Mouse (Mus musculus): ENCODE results near the gene Eml1.

The Eml1 gene

DNA sequence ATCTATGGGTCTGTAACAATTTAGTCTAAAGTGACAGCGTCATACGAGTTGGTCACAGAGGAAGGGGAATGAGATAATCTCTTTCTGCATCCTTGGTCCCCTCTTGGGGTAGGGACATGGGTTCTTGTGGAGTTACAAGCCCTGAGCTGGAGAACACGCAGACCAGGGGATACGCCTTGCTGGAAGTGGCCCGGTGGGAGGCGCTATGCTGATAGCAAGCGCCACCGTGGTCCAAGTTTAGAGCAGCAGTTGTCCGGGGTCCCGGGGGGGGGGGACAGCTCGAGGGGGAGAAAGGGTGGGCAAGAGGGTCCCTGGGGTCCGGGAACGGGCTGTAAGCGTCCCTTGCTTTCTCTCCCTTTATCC, 51.7 kb downstream of the Eml1 start:
- no peak for DNase-seq (ENCODE audit: low read depth, low spot score)

DNA sequence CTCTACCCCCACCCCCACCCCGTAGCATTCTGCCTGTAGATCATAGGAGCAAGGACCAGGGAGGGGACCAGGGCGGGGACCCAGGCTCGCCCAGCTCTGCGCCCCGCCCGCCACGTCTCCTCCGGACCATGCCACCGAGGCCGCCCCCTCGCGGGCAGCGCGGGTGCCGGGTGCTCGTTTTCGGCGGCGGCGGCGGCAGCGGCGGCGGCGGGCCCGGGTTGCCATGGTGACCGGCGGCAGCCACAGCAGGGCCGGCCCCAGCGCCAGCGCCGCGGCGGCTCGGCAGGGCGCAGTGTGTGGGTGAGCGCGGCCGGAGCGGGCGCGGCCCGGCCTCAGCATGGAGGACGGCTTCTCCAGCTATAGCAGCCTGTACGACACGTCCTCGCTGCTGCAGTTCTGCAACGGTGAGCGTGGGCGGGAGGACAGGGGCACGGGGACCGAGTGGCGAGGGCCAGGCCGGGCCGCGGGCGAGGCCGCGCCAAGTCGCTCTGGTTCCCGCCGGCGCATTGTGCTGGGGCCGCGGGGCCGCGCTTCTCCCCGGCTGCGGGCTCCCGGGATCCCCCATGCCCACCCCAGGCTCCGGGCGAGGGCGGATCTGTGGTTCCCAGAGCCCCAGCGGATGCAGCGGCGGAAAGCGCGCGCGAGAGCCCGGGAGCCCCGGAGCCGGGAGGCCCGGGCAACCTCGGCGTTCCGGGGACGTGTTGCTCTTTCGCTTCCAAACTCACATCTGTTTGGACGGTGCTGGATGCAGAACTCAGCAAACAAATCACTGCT, 52.3 kb downstream of the Eml1 start:
- DNase-seq (ENCODE audit: low read depth, low spot score) = peak; percentile 64

- no peak for DNase-seq (ENCODE audit: low read depth, low spot score)
These were observed 60.2 kb downstream of the Eml1 start for GRCm38 (mm10) chr12:108430964-108431363.

GRCm38 (mm10) chr12:108431714-108432113, 61.0 kb downstream of the Eml1 start:
- no peak for DNase-seq (ENCODE audit: low read depth, low spot score)

- DNase-seq (ENCODE audit: low read depth, low spot score) = no peak
These were observed 61.8 kb downstream of the Eml1 start for GRCm38 (mm10) chr12:108432578-108432977.

- DNase-seq (ENCODE audit: low read depth, low spot score) = no peak
These were observed 62.3 kb downstream of the Eml1 start for GRCm38 (mm10) chr12:108433030-108433429.

GRCm38 (mm10) chr12:108433498-108433897, 62.7 kb downstream of the Eml1 start:
- no peak for DNase-seq (ENCODE audit: low read depth, low spot score)

- DNase-seq (ENCODE audit: low read depth, low spot score) = peak; percentile 65
These were observed 64.8 kb downstream of the Eml1 start for GRCm38 (mm10) chr12:108435444-108436015.

GRCm38 (mm10) chr12:108436029-108436923, 65.5 kb downstream of the Eml1 start:
- DNase-seq (ENCODE audit: low read depth, low spot score) = no peak

DNA sequence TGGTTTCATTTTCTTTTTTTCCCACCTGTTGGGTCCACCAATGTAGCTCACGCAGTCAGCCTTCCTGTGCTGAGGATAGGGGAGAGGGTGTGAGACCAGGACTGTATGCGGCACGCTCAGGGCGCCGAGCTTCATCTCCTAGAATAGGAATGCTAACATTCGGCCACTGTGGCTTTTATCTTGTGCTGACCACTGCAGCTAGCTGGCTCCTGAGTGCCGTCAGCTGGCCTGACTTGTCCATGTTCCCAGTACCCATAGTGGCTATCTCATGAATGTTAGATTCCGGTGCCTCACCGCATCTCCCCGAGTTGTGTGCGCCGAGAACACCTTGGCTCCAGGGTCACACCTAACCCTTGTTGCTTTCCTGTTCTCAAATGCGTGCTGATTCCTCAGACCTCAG, 66.7 kb downstream of the Eml1 start:
- DNase-seq (ENCODE audit: low read depth, low spot score) = no peak

GRCm38 (mm10) chr12:108443271-108443670, 72.5 kb downstream of the Eml1 start:
- DNase-seq (ENCODE audit: low read depth, low spot score) = no peak

- DNase-seq (ENCODE audit: low read depth, low spot score) = no peak
These were observed 73.0 kb downstream of the Eml1 start for GRCm38 (mm10) chr12:108443708-108444107.

DNA sequence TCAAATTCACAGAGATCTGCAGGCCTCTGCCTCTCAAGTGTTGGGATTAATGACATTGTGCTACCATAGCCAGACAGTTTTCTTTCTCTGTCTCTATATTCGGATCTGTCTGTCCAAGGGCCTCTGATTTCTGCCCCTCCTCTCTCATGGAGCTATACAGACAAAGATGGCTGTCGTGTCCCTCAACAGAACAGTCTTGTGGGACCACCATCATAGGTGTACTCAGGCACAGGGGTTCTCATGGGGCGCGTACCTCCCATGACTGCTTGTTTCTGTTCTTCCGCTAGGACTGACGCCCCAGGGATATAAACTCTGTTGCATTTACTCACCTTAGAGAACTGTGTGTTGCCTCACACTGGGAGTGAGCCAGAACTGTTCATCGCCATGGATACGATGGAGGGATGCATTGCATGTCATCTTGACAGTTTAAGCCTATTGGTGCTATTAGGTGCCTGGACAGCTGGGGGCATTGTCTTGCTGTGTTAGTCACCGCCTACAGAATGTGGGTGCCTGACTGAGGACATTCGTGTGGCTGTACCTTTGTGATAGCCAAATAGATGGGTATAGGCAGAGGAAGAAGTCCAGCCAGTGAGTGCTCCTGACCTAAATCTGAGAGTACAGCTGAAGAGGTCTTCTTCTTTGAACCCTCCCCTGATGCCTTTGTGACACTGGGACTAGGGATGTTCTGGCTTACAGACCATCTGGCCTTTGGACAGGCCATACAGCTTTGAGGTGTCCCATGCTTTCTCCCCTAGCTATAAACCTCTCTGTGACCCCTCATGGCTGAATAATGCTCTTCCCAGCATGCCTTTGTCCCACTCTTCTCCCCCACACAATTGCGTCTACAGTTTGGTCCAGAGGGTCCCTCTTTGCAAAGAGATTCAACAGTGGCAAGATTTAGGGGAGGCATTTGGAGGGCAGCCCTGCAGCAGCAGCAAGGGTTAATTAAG, 73.7 kb downstream of the Eml1 start:
- no peak for DNase-seq (ENCODE audit: low read depth, low spot score)

DNA sequence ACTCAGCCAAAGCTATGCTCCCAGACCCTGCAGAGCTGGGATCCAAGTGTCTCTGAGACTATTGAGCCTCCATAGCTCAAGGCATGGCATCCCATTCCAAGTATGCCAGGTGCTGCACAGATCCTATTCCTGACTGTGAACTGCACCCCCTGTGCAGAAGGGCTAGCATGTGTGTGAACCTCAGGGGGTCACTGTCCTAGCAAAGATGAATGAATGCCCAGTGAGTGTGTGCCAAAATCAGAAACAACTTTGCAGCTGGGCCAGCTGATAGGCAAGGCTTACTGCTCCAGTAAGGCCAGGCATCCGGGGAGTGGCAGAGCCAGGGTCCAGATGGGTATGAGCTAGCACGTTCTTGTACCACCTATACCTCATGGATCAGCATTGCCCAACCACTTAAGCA, 76.0 kb downstream of the Eml1 start:
- DNase-seq (ENCODE audit: low read depth, low spot score) = no peak

GRCm38 (mm10) chr12:108448396-108448795, 77.6 kb downstream of the Eml1 start:
- DNase-seq (ENCODE audit: low read depth, low spot score) = no peak

DNA sequence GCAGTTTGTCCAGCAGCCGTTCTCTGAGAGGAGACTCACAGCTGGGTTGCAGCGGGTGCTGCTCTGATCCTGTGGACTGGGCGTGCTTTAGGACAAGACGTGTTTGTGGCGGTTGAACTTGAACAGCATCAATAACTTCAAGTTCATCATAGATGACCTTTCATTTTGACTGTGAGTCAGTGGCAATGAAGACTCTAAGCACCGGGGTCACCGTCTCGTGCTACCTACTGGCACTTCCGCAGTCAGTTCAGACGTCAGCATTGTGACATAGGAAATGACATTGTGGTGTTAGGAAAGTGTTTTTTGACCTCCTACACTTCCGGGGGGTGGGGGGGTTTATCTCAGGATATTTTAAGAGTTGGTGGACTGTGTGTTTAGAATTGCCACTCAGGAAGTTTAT, 79.2 kb downstream of the Eml1 start:
- DNase-seq (ENCODE audit: low read depth, low spot score) = no peak

GRCm38 (mm10) chr12:108450546-108450945, 79.8 kb downstream of the Eml1 start:
- DNase-seq (ENCODE audit: low read depth, low spot score) = no peak

DNA sequence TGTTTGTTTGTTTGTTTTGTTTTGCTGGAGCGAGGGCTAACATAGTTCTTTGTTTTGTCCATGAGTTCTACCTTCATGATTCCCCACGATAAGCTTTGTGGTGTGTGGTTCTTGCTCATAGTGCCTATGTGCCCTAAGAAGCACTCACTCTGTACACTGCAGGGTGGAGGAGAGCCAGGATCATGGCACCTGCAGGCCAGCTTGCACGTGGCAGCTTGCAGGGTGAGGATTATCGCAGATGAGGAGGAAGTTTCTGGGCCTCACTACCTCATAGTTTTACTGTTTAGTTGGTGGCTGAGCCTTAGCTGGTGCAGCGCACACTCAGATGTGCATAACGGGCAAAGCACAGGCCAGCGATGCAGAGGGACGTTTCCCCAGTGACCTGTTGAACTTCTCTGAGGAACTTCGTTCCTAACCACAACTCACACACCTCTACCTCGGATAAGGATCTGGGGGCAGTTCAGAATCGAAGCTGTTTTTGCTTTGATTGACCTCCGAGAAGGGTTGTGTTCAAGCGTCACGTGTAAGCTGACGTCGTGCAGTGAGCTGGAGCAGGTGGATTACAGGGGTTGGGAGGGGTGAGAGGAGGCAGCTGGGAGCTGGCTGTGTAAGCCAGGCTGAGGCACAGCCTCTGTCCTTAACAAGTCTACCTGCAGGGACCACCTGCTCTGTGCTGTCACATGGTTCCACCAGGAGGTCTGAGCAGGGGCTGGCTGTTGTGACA, 81.6 kb downstream of the Eml1 start:
- peak; percentile 66 for DNase-seq (ENCODE audit: low read depth, low spot score)

GRCm38 (mm10) chr12:108453561-108454044, 82.8 kb downstream of the Eml1 start:
- no peak for DNase-seq (ENCODE audit: low read depth, low spot score)

- DNase-seq (ENCODE audit: low read depth, low spot score) = no peak
These were observed 84.2 kb downstream of the Eml1 start for GRCm38 (mm10) chr12:108455004-108455403.

DNA sequence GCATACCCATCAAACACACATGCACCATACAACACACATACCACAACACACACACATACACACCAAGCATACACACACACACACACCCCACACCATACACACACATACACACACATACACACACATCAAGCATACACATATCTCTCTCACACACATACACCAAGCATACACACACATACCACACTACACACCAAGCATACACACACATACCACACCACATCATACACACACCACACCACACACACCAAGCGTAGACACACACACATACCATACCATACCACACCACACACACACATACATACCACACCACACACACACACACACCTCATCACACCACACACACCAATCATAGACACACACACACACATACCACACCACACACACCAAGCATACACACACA, 102.1 kb downstream of the Eml1 start:
- no peak for DNase-seq (ENCODE audit: low read depth, low spot score)
